Mouse (Mus musculus) left cerebral cortex, adult 9 months (tissue): Measurements from ENCODE around the gene Selenok.

Source experiments
- DNase-seq, 2 experiments: peaks; one replicate each; pipeline ENCODE4 v3.0.0; 2022; ENCODE audit warnings: low spot score in 2 of 2

Selenok gene

GRCm38 (mm10) chr14:29968075-29968821 lies at the start of gene Selenok:
Selenok (plus strand) TSS chr14:29968308.
- DNase-seq = peak; percentile 98 to 99

- peak in 1 of 2 experiments; percentile 33 for DNase-seq
These were observed 39.1 kb upstream of the Selenok start for GRCm38 (mm10) chr14:29928966-29929365.

- DNase-seq = no peak
These were observed 32.6 kb upstream of the Selenok start for GRCm38 (mm10) chr14:29935516-29935915.

DNA sequence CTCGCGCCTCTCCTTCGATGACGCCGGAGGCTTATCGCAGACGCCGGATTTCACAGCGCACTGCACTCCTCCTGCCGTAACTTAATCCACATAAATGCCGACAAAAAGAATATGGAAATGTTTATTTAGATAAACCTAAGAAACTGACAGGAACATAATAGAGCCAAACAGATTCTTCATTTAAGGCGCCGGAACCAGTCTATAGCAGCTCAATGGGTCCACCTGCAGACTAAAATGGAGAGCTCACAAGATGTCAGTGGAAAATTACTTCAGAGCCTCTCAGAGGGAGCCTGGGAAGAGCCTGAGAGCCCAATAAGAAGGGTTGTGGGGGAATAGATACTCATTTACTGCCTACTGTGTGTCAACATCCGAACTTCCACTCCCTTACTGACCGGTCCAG lies 30.6 kb upstream of the Selenok start:
- DNase-seq = peak in 1 of 2 experiments; percentile 67

DNA sequence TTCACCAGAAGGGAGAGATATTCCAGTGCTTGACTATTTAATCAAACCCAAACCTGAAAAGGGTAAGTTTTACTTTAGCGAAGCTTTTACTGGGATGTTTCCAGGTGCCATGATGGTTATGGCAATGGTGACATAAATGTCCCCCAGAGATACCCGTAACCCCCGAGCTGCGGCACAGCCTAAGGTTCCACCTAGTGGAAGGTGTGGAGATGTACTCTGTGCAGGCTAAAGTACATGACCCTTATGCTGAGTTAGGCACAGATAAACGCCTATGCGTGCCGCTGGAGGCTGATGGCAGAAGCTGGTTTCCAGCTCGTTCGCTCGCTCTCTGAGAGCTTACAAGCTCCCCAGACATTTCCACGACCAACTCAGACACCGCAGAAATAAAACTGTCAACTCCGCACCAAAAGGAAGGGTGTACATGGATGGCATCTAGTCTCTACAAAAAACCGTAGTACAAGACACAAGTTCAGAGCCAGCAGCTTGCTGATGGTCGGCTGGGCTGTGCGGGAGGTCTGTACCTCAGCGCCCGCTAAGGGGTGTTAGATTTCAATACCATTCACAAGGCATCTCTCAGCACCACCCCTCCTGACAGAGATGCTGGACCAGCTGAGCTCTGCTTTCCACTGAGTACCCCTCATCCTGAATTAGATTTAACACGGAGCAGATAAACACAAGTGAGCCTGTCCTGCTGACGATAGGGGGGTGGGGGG lies 28.4 kb upstream of the Selenok start:
- DNase-seq = no peak

DNA sequence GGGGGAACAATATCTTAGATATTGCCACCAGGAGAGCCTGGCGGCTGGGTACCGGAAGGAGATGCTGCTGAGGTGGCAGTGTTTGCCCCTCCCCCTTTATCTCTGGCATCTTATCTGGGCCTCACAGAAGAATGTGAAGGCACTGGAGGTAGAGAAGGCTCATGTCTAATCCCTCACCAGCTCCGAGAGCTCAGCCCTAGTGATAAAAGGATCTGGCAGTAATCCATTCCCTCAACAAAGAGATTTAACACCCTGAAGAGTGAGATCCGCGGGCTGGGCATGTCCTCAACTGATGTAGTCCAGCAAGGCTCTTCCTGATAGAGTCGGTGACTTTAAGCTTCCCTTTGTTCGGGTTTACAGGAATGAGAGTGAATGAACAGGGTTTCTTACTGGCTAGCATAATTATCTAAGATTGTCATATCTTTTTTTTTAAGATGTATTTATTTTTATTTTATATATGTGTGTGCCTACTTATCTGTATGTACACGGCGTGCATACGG lies 27.7 kb upstream of the Selenok start:
- DNase-seq = no peak

GRCm38 (mm10) chr14:29940877-29941276 lies 27.2 kb upstream of the Selenok start:
- DNase-seq = peak in 1 of 2 experiments; percentile 65

- no peak for DNase-seq
These were observed 21.3 kb upstream of the Selenok start for GRCm38 (mm10) chr14:29946761-29947309.

DNA sequence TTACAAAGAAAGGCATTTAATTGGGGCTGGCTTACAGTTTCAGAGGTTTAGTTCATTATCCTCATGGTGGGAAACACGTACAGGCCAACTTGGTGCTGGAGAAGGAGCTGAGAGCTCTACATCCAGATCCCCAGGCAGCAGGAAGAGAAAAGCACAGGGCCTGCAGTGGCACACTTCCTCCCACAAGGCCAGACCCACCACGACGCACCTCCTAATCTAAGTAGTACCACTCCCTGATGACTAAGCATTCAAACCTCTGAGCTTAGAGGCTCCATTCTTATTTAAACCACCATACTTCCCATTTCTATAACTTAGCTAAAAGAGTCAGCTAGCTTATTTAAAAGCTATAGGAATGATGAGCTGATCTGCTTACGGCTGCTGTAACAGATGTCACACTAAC lies 17.3 kb upstream of the Selenok start:
- no peak for DNase-seq

GRCm38 (mm10) chr14:29957393-29957792 lies 10.7 kb upstream of the Selenok start:
- no peak for DNase-seq

- DNase-seq = no peak
These were observed 497 bp upstream of the Selenok start for GRCm38 (mm10) chr14:29967611-29968010.

DNA sequence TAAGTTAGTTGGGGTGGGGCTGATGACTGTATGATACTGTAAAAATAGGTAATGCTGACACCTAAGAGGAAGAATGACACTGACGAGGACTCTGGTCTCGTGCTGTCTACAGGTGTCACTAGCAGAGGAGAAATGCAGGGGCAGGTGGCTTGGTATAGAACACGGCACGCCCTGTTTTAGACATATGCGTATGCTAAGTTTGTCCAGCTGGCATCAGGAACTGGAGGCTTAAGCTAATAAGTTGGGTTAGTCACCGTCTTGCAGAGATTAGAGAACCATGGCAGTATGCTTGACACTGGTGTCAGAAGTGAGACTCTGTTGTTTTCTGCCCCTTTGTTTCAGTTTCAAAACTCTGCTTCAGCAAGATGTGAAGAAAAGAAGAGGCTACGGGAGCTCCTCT lies 3.3 kb downstream of the Selenok start:
- no peak for DNase-seq

GRCm38 (mm10) chr14:29971993-29972392 lies 3.9 kb downstream of the Selenok start:
- no peak for DNase-seq

DNA sequence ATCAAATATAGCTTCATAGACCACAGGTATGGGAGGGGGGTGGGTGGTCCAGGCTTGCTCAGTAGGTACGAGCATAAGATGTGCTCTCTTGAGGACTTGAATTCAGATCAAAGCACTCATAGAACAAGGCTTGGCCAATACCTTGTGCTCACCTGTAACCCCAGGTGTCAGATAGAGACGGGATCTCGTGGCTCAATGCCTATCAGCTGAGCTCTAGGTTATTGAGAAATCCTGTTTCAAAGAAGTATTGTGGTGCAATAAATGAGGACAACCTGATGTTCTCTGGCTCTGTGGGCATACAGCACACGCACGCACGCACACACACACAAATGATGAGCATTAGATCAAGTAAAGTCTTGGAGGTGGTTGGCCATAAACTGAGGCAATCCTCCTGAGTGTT lies 8.8 kb downstream of the Selenok start:
- DNase-seq = no peak

- DNase-seq = peak; percentile 46 to 90
These were observed 10.4 kb downstream of the Selenok start, which contains the start of gene Actr8 for GRCm38 (mm10) chr14:29978254-29979204. Actr8 (plus strand) TSS chr14:29978337.

DNA sequence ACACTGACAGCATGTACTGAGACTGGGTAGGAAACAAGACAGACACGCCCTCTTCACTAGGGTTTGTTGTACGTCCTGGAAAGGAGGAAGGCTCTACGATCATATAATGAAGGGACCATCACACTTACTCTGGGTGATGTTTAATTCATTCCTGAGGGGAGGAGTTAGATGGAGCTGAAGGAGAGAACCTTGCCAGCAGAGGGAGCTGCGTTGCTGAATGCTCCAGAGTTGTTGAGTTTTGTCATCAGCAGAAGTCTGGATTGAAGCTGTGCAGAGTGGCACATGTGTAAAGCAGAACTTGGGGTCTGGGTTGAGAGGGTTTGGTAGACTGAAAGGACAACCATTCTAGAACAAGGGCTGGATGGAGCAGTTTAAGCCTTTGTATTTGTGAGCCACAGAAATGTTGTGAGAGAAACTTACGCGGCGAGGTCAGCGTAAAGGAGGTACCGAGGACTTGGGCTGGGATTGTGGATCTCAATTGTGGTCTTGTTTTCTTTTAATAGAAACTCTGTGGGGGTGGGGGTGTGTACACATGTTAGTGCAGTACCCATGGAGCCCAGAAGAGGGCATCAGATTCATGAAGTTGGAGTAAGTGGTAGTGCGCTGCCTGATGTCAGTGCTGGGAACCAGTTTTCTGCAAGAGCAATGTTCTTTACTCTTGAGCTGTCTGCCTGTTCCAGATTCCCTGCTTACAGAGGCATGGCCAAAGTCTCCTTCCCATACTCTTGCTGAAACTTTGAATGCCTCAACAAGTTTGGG lies 12.5 kb downstream of the Selenok start:
- DNase-seq = no peak

DNA sequence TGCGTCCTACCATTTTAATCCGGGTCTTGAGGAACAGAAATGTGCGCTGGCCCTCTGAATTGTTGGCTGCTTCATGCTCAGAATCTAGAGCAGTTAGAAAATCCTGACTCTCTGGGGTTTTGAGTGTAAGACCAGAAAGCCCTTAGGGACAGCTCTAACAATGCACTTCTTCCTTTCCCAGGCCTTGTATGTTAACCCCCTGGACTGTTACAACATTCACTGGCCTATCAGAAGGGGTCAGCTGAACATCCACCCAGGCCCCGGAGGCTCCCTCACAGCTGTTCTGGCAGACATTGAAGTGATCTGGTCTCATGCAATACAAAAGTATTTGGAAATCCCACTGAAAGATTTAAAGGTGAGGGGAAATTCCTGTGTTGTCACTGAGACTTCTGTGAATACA lies 18.0 kb downstream of the Selenok start:
- no peak for DNase-seq

DNA sequence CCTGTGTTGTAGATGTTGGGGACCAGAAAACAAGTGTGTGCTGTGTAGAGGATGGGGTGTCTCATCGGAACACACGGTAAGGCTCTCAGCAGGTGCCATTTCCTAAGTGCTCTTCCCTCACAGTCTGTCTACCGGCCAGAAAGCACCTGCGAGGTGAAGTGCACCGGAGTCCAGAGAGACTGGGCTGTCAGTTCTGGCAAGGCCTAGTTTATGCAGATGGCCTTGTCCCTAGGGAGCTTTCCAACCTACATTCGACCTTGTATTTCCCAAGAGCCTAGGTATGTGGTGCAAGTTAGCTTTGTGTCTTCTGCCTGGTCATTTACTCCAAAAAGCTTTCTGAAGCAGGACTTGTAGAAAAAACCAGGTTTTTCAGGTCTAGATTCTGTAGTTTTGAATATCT lies 19.2 kb downstream of the Selenok start:
- no peak for DNase-seq

DNA sequence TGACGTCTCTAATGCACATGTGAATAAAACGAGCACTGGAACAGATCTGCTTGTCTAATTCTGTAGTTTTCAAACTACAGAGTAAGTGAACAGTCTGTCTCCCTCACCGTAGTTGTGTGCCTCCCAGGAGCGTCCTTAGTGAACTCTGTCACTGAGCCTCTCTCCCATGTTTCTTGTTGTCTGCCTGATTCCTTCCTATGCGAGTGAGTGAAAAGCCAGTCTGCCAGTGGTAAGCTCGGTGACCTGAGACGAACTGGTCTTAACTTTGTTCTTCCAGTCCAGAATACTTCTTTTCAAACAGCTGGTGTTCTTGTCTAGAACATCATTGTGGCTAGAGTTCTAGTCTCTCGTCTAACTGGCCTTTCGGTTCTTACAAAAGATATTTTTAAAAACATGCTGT lies 19.6 kb downstream of the Selenok start:
- DNase-seq = no peak

- no peak for DNase-seq
These were observed 20.2 kb downstream of the Selenok start for GRCm38 (mm10) chr14:29988337-29988736.

GRCm38 (mm10) chr14:29994976-29995375 lies 26.9 kb downstream of the Selenok start:
- no peak for DNase-seq
